Mouse (Mus musculus) layer of hippocampus, postnatal 10 days (tissue): ENCODE results near the gene Ntn5. TPM values are rescaled to one million over a fixed set of nuclear protein-coding genes. Genes with fewer than 3 reads are reported as not detected.

Experiments
- DNase-seq, 2 experiments: peaks; one replicate each; pipeline ENCODE4 v3.0.0; 2021; ENCODE audit warnings: low spot score in 2 of 2
- total RNA-seq, 2 experiments: library from RNA; stranded (reverse); gene quantifications; 2 replicates each; pipeline ENCODE4 v1.2.3; 2021

Gene Ntn5
- total RNA-seq, 2 experiments from 2014 or later = 0.75 to 1.0 TPM

DNA sequence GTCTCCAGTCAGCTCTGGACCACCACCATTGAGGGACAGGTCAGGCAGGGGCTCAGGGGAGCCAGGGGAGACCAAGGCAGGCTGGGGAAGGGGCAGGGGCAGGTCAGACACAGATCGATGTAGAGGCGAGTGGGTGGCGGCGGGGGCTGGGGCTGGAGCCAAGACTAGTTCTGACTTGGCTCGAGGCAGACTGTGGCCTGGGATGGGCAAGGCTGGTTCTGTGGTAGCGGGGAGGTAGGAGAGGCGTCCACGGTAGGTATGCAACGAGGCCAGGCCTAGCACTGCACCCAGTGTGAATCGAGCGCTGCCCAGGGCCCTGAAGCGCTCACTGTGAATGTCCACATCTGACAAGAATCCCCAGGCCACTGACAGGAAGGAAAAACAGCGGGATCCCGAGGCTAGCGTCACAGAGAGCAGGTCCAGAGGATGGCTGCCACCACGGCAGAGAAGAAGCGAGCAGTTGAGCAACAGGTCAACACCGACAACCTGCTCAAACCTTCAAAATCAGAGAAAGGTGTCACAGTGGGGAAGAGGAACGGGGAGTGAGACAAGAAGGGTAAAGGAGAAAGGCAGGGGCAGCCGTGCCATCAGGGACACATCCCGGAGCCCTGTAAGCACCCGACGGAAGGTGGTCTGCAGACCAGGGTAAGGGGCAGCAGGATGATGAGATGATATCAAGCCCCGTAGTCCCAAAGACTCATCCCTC, 27.6 kb downstream of the Ntn5 start:
- DNase-seq = peak in 1 of 2 experiments; percentile 30

DNA sequence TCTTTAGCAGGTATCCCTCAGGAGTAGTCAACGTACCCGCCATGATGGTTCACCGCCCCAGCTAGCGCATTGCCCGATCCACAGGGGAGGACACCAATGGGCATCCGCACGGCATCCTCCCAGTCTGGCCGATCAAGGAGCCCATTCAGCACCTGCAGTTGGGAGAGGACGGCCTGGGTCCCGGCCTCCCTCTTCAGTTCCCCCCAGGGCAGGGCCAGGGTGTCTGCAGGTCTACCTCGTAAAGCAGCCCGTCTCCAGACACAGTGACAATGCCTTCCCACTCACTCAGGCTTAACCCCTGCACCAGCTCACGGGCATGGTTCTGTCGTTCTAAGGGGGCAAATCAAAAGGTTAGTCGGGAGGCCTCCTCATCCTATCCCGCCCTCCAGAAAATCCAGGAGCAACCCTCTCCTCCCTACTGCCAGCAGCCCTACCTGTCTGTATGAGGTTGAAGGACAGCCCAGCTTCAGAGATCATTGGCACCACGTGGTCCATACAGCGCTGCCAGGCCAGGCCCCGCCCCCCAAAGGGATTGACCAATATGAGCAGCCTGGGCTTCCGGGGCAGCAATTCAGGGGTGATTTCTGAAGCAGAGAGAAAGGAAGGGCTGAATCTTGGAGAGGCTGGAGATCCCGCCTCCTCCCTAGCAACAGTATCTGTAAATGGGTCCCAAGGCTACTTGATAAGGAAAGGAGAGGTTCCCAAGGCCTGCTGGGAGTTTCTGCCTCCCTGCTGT, 28.4 kb downstream of the Ntn5 start:
- DNase-seq = peak in 1 of 2 experiments; percentile 41

DNA sequence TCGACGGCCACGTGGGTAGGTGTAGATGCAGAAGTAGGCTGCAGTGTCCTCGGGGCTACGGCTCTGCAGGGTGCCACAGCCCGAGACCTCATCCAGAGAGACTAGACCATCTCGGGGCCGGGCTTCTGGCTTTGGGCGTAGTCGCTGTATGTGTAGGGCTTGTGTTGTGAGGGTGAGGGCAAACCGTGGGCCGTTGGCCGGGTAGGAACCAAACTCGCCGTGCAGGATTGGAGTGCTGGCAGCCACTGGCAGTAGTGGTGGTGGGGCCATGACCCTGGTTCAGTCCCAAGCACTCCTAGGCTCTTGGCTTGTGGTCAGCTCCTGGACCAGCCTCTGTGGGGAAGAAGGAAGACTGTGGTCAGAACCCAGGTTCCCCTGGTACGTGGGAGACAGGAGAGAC, 29.6 kb downstream of the Ntn5 start:
- DNase-seq = peak in 1 of 2 experiments; percentile 26

DNA sequence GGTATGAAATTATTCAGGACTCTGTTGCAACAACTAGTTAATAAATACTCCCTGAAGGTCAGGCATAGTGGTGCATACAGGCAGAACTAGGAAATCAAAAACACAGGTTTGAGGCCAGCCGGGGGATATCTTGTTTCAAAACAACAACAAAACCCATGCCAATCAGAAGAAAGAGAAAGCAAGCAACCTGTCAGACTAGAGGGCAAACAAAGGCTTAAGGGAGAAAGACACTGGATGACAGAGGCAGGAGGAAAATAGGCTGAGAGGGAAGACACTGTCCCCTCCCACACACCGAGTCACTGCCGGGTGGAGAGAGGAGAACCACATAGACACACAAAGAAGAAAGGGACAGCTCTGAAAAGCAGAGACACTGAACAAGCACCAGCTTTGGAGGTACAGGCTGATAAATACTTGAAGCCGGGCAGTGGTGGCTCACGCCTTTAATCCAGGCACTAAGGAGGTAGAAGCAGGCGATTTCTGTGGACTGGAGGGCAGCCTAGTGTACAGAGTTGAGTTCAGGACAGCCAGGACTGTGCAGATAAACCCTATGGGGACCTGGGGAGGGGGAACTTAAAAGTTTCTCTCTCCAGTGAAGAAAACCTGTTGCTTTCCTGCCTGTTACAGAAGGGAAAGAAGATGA, 30.2 kb downstream of the Ntn5 start:
- DNase-seq = no peak

DNA sequence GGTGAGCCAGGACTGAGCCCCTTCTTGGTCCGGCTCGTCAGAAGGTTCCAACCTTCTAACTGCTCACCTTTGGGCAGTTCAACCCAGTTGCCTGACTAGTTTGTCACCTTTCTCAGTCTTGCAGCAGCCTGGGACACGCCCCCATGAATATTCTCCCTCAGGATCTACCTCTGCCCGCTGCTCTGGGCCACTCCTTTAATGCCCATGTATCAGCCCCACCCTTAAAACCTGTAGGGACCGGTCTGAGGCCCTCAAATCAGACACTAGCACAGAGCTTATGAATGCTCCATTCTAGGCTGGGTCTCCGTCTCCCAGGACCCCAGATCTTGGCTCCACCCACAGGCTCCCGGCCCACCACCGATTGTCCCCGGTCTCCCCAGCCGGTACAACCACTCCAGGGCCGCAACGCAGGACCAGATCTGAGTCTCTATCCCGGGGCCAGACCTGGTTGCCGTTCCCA, 30.8 kb downstream of the Ntn5 start:
- no peak for DNase-seq

DNA sequence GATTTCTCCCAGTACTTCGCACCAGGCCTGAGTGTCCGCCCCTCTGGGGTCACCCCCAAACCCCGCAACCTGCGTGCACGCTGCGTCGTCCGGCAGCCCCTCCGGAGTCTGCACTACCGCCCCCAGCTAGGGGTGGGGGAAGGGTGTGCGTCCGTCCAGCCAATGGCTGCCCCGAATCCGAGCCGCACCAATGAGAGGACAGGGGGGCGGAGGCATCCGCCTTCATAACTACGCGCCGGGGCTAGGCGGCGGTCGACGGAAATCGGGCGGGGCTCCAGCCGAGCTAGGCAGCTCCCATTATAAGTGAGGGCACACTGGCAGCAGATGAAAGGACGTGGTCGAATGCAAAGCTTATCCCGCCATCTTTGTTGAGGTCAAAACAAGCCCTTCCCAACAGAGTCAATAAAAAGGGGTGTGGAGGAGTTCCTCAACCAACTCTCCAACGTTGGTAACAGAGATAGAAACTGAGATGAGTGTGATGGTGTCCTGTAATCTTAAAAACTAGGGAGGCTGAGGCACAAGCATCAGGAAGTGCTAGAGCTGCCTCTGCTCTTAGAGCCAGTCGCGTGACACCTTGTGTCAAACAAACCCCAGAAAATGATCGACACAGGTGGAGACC, 31.4 kb downstream of the Ntn5 start, which contains the start of gene Rpl18:
Gene Rpl18, plus strand, starts transcription at position 368 of the 619 bp plus-strand sequence.
- peak; percentile 97 to 98 for DNase-seq

DNA sequence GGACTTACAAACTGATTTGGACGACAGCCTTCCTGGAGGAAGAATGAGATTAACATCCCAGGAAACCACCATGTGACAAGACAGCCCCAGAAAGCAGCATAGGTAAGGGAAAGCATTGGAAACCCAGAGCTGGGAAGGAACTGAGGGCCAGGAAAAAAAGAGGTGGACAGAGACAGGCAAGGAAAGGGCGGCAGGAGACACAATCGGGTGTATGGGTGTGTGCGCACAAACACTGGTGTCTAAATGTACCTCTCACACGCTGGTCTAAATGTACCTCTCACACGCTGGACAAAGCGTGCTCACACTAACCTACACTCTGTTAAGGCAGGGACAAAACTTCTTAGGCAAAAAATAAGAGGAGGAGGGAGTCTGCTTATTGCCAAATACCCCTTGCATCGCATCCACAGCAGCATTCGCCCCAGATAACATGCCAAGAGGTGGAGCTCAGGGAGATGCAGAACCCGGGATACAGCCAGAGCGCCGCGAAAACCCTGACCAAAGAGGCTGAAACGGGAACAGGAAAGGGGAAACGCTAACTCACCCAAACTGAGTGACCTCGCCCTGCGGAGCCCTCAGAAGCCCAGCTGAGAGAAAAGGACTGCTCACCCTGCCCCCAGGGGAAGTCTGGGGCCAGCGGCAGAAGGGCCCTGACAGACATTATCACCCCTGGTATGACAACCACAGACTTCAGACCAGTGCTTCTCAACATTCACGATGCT, 32.1 kb downstream of the Ntn5 start:
- DNase-seq = peak in 1 of 2 experiments; percentile 24

DNA sequence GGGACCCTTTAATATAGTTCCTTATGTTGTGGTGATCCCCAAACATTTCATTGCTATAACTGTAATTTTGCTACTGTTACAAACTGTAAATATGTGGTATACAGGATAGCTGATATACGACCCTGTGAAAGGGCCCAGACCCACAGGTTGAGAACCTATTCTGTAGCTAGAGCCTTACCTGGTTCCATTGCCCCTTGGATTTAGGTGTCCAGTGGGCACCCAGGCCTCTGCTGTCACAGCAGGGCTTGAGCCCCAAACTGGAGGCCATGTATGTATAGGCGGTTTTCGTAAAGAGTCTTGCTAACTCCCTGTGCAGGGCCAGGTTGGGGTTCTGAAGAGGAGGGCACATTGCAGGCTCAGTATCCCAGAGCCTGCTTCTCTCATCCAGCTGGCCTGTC, 32.6 kb downstream of the Ntn5 start:
- no peak for DNase-seq

DNA sequence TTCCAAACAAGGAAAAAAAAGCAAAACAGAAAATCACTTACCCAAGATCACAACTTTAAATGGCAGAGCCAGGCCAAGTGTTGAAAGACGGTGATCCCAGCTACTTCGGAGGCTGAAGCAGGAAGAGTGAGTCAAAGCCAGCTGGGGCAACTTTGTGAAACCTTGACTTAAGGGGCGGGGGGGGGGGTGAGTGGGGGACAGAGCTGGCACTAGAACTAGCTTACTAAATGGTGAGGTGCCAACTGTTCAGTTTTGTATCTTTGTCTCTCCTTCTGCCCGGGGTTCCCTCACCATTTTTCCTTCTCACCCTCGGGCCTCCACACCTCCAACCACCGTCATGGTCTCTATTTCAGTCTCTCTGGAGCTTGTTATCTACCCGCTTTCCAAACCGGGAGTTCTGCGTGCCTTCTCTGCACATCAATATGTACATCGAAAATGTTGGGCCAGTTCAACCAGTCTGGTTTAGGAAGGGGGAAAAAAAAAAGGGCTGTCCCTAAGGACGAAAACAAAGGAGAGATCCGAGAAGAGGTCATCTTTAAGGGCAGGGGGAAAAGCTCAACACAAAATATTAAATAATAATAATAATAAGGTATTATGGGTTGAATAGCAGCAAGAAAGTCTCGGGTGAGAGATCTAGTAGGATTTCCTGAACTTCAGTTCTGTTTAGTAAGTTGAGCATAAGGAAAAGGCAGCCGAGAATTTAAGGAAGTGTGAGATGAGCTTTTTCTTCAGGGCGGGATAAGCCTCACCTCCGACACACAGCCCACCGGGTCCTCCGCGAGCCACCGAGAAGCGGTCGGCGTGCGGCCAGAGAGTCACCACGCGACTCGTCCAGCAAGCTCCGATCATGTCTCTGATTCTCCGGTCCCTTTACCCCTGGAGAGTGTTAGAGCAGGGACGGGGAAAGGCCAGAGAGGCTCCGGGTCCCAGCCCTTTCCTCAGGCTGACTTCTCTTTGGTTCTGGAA, 33.4 kb downstream of the Ntn5 start:
- DNase-seq = peak in 1 of 2 experiments; percentile 15

DNA sequence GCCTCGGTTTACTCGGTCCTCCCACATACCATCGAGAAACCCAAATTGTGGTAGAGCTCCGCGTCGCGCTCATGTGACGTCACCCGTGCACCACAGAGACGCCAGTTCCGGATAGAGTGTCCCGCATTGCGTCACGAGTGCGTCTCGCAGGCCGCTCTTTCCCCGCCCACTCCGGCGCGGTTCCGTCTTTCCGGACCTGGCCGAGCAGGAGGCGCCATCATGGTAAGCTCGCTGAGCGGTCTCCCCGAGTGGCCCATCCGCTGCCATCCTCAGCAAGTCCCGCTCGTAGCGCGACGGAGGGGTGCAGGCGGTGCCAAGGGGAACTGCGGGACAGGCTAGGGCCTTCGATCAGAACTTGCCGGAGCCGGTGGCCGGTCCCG, 34.1 kb downstream of the Ntn5 start, which contains the start of gene Sphk2:
Gene Sphk2, minus strand, starts transcription at position 85 of the 380 bp plus-strand sequence.
- peak; percentile 99 for DNase-seq

DNA sequence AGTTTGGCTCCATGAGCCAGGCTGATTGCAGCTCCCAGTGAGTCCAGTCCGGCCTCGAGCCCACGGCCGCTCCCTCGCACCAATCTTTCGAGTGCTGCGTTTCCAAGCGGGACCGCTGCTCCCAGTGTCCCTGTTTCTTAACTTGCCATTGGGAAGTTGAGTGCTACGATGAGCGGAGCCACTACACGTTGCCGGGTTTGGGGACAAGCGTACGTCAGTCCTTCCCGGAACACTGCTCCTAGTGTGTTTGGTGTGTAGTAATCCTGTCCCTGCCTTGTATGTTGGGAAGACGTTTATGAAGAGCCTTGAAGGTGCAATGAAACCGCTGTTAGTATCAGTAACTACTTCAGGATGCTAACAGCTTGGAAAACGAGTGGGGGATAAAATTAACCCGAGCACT, 34.5 kb downstream of the Ntn5 start:
- DNase-seq = no peak

DNA sequence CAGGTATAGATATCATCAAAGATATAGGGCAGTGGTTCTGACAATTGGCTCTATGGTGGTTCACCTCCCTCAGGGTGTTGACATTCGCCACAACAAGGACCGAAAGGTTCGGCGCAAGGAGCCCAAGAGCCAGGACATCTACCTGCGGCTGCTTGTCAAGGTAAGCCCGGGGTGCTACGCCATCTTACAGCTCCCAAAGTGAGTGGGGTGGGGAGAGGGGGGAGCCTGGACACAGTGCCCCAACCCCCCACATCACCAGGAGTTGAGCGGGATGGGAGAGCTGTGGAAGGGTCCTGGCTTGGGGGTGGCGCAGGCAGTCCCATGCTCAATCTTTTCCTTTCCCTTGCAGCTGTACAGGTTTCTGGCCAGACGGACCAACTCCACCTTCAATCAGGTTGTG, 35.4 kb downstream of the Ntn5 start:
- peak in 1 of 2 experiments; percentile 2 for DNase-seq

DNA sequence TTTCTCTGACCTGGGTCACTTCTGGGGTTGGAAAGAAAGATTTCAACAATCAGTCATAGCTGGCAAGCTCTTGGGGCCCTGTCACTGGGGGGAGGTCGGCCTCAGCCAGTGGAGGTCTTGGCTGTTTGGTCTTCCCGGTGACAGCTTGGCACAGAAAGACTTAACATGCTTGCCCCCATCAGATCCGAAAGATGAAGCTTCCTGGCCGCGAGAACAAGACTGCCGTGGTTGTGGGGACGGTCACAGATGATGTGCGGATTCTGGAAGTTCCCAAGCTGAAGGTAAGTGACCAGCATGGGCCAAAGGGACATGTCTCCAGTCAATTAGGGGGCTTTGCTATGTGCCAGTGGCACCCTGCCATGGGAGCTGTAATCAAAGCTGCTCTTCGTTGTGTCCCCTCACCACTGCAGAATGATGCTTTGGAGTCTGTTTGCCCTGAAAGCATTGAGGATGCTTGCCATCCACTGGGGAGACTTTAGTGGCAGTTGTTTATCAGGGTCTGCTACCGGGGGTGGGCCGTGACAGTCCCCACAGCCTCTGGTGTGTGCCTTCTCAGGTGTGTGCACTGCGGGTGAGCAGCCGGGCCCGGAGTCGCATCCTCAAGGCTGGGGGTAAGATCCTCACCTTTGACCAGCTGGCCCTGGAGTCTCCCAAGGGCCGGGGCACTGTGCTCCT, 36.1 kb downstream of the Ntn5 start:
- peak in 1 of 2 experiments; percentile 3 for DNase-seq

DNA sequence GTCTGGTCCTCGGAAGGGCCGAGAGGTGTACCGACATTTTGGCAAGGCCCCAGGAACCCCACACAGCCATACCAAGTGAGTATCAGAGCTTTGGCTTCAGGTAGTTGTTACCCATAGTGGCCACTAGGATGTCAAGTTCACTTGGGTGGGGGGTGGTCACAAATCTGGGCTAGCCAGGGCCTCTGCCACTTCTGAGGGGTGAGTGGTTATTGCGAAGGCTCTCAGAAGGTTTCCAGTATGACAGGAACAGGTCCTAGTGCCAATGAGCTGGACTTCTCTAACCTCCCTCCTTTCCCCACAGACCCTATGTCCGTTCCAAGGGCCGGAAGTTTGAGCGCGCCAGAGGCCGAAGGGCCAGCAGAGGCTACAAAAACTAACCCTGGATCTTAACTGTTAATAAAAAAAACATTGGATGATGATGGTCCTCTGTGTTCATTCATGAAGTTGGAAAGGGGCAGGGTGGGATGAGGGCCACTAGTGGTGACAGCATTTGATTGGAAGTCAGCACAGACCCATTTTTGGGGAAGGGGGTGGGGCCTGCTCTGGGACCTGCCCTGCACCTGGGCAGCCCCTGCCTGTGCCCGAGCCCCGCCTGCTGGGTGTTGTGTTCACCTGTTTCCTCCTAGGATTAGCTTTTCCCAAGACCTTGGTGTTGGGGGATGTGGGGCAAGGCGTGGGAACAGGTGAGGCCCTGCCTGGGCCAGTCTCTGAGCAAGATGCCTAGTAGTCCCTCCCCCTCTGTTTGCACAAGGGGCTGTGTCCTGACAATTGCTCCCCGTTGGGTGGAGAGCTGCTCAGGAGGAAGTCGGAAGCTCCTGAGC, 36.8 kb downstream of the Ntn5 start, which contains the start of gene Fam83e:
Gene Fam83e, plus strand, starts transcription at position 800 of the 821 bp plus-strand sequence.
- DNase-seq = no peak

DNA sequence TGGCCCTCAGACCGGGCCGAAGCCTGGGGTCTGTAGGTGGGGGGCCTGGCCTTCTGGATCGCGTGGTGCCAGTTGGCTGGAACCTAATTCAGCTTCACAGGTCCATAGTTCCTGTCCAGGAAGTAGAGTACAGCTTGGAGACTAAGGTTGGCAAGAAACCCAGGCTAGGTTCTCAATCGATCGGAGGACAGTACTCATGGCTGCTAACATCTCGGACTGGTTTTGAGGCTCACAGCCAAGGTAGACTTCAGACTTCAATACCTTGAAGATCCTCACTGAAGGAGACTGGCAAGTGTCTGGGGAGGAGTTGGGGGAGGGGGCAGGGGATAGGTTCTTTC, 37.4 kb downstream of the Ntn5 start:
- no peak for DNase-seq

DNA sequence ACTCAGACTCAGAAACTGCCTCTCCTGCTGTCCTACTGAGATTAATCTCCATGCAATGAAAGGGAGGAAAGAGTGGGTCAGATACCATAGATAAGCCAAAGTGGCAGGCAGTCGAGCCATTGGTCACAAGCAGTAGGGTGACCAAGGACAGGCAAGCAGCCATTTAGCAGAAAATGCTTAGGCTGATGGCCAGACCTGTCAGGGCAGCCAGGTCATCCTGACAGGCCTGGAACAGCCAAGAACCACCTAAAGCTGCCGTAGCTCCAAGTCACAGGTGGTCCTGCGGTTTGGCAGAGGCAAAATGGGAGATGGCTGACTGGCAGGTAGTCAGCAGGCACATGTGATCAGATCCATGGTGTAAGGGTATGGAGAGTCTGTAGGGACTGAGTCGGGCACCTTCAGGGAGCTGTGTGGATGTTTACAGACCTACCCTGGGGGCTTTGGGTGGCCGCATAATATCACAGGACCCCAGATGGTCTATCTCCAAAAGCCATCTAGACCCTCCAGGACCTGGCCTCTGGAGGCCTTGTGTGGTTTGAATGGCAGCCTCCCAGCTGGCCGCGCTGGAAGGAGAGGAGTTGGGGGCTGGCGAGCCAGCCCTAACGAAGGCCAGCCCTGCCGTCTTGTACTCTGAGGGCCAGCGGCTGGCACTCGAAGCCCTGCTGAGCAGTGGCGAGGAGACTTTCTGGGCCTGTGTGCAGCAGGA, 38.0 kb downstream of the Ntn5 start:
- DNase-seq = peak in 1 of 2 experiments; percentile 36

DNA sequence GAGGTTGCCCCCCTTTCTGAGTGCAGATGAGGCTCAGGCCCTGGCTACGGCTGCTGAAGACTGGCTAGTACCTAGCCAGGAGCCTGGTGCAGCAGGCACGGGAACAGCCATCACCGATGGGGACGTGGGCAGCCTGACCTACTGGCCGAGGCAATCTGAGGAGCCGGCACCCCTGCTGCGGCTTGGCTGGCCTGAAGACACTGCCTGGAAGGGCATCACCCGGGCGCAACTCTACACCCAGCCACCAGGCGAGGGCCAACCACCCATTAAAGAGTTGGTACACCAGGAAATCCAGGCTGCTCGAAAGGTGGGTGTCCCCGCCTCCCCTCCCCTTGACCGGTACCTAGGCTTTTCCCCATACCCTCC, 38.5 kb downstream of the Ntn5 start:
- no peak for DNase-seq

DNA sequence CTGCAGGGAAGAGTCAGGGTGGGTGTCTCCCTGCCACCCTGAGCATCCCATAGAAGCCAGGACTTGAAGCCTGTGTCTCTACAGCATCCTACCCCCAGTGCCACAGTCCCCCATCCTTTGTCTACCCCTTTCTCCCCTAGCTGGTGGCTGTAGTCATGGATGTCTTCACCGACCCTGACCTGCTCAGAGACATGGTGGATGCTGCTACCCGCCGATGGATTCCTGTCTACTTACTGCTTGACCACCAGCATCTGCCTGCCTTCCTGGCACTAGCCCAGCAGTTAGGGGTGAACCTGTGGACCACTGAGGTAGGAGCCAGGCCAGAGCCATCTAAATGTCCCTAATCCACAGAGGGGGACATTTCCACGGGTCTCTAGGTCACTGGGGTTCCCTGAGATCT, 39.5 kb downstream of the Ntn5 start:
- no peak for DNase-seq
